Mouse (Mus musculus): ENCODE results near the gene Ajap1. TPM values are rescaled to one million over a fixed set of nuclear protein-coding genes. Genes with fewer than 3 reads are reported as not detected.
A peak's percentile ranks its signal among the peaks of the same experiment; 100 is the strongest.

Ajap1 gene
- polyA plus RNA-seq (2015; fragmentation: Nextera tagmentation; extraction: Ambion mirVana): 0.14 and 0.20 TPM in 2 replicates

DNA sequence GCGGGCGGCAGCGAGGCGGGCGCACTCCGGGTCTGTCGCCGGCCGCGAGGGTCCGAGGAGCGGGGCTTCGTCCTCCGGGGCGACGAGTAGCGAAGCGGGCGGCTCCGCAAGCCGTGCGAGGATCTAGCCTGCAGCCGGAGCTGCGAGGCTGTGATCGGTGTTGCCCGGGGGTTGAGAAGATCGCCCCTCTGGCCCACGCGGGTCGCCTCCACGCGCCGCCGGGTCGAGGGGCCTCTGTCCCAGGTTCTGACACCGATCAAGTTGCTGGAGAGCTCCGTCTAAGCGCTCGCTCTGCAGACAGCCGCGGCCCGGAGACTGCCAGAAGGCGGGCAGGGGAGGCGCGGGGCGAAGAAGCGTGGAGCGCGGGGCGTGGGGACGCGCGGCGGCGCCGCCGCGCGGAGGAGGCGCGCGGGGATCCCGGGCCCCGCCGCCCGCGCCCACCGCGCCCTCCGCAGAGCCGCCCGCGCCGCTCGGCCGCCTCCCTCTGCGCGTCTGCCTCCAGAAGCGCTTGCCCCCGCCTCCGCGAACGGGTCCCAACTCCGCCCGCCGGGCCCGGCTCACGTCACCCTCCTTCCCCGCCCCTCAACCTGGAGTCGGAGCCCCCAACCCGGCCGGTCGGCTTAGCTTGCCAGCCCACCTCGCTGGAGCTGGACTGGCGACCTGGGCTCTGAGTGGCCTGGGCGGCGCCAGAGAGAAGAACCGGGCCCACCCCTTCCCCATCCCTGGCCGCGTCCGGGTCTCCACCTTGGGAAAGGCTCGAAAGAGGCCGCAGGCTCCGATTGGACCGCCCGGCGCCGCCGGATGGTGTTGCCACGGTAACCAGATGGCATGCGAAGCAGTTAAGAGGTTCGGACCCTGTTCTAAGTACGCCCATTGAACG is at the start of gene Ajap1:
Gene Ajap1 (minus strand): TSS at position 353 of the 880 bp plus-strand sequence.
- 1% methylated on average over 106 of the region's 114 CpGs for WGBS (ENCODE audit: insufficient replicate concordance)
- H3K9ac ChIP-seq: no peak within 1 kb of the TSS
- H3K27ac ChIP-seq (replicated peaks): no peak within 1 kb of the TSS
- H3K36me3 ChIP-seq (replicated peaks): no peaks in the 10 kb centered on the region
- no peak for ATAC-seq (ENCODE audit: insufficient read depth)
- no peaks in the 10 kb centered on the region for H3K9me3 ChIP-seq (replicated peaks)
- peaks cover 74% of the 10 kb centered on the region for H3K27me3 ChIP-seq
- H3K4me1 ChIP-seq (replicated peaks): no peaks in the 10 kb centered on the region
- no peak within 1 kb of the TSS for H3K4me2 ChIP-seq
- H3K4me3 ChIP-seq (replicated peaks): no peak within 1 kb of the TSS

DNA sequence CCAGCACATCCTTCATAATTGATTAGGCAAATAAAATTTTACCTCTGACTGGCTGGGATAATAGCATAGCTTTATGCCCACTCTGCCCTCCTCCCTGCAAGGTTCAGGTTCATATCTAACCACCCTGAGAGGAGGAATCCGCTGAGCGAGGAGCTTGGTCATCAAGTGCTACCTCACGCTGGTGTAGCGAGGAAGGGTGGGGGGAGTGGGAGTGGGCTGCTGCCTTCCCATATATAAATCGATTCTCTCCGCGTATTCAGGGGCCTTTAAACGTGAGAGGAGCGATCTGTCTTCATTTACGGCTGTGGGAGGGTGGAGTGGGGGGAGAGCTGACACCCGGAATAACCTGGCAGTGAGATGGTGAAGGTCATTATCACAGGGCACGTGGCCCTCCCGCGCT is 47.9 kb upstream of the Ajap1 start:
- WGBS (ENCODE audit: insufficient replicate concordance): 52% methylated on average over 14 of the region's 14 CpGs
- 0 out of 2 replicates have a peak, but pooled peaks cover 2% of the 10 kb centered on the region for H3K9me3 ChIP-seq (replicated peaks)
- H3K4me1 ChIP-seq (replicated peaks): no peaks in the 10 kb centered on the region
- no peak overlapping the region for H3K4me2 ChIP-seq
- no peak for ATAC-seq (ENCODE audit: insufficient read depth)
- H3K27ac ChIP-seq (replicated peaks): no peak overlapping the region
- H3K27me3 ChIP-seq: no peaks in the 10 kb centered on the region
- H3K4me3 ChIP-seq (replicated peaks): no peak overlapping the region
- no peak overlapping the region for H3K9ac ChIP-seq
- H3K36me3 ChIP-seq (replicated peaks): no peaks in the 10 kb centered on the region

DNA sequence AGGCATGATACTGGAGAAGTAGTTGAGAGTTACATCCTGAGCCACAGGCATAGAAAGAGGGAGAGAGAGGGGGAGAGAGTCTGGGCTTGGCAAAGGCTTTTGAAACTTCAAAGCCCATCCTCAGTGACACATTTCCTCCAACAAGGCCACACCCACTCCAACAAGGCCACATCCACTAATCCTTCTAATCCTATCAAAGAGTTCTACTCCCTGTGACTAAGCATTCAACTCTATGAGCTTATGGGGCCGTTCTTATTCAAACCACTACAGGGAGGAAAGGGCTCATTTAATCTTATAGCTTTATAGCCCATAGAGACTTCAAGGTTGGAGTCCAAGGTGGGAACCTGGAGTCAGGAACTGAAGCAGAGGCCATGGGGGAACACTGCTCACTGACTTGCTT is 39.0 kb upstream of the Ajap1 start:
- Histone ChIP-seq H3K9me3 (replicated peaks) (0 out of 2 replicates have a peak, but pooled peaks cover 2% of the 10 kb centered on the region), H3K4me1 (replicated peaks) (no peaks in the 10 kb centered on the region), H3K4me2 (no peak overlapping the region), H3K36me3 (replicated peaks) (no peaks in the 10 kb centered on the region), H3K27ac (replicated peaks) (no peak overlapping the region), H3K9ac (no peak overlapping the region), H3K27me3 (no peaks in the 10 kb centered on the region), H3K4me3 (replicated peaks) (no peak overlapping the region)
- ATAC-seq (ENCODE audit: insufficient read depth): no peak
- WGBS (ENCODE audit: insufficient replicate concordance): 58% methylated on average over 1 of the region's 1 CpGs

DNA sequence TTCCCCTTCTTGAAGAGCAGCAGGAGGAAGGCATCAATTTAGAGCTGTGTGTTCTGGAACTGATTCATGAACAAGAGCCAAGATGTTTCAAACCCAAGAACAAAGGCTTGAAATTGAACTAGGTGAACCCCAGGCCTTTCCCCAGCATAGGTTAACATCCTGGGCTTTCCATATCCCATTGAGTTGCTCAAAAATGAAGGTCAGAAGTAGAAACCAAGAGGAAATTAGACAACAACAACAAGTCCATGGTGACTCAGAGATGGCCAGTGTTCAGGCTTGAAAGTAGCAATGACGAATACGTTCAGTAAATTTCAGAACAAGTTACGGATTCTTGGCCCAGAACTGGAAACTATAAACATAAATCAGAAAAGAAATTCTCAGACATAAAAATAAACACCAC is 37.3 kb upstream of the Ajap1 start:
- 63% methylated on average over 3 of the region's 3 CpGs for WGBS (ENCODE audit: insufficient replicate concordance)
- ATAC-seq (ENCODE audit: insufficient read depth): no peak

DNA sequence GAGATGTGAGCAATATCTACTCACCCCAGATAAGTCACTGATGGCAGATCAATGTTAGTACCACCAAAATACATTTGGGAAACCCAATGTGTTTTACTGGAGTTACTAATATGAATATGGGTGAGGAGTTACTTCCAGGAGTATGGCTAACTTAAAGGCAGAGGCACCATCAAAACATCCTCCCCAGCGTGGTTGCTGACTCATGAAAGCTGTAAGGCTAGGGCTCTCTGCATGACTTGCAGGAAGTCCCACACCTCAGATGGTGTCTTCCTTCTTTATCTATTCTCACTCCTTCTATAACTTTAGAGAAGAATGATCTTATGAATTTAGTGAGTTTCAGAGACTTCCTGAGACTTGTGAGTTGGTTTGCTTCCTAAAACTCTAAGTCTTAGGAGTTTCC is 36.7 kb upstream of the Ajap1 start:
- Histone ChIP-seq H3K9ac (no peak overlapping the region), H3K4me1 (replicated peaks) (no peaks in the 10 kb centered on the region), H3K4me2 (no peak overlapping the region), H3K27ac (replicated peaks) (no peak overlapping the region), H3K9me3 (replicated peaks) (no peaks in the 10 kb centered on the region), H3K27me3 (no peaks in the 10 kb centered on the region), H3K36me3 (replicated peaks) (no peaks in the 10 kb centered on the region), H3K4me3 (replicated peaks) (no peak overlapping the region)
- no peak for ATAC-seq (ENCODE audit: insufficient read depth)
- WGBS (ENCODE audit: insufficient replicate concordance): 50% methylated on average over 1 of the region's 1 CpGs

More for the DNA sequence above, 37.3 kb upstream of the Ajap1 start:
- Histone ChIP-seq H3K36me3 (replicated peaks) (no peaks in the 10 kb centered on the region), H3K4me2 (no peak overlapping the region), H3K27me3 (no peaks in the 10 kb centered on the region), H3K4me3 (replicated peaks) (no peak overlapping the region), H3K27ac (replicated peaks) (no peak overlapping the region), H3K9me3 (replicated peaks) (no peaks in the 10 kb centered on the region), H3K4me1 (replicated peaks) (no peaks in the 10 kb centered on the region), H3K9ac (no peak overlapping the region)

DNA sequence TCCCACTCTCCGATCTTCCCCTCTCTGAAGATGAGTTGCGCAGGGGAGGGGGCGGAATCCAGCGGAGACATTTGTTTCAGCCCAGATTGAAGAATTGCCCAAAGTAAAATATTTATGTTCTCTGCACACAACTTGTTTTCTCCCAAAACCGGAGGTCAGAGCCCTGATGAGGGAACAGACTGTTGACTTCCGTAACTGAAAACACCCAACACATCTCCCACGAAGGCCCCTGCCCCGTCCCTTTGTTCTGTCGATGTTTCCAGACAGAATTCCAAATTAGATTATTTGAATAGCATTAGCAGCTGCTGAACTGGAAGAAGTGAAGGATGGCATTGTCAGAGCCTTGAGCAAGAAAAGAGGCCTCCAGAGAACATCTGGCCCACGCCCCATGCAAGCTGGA is 33.2 kb upstream of the Ajap1 start:
- ATAC-seq (ENCODE audit: insufficient read depth): no peak
- Histone ChIP-seq H3K4me3 (replicated peaks) (no peak overlapping the region), H3K27me3 (no peaks in the 10 kb centered on the region), H3K4me1 (replicated peaks) (no peaks in the 10 kb centered on the region), H3K4me2 (no peak overlapping the region), H3K9ac (no peak overlapping the region), H3K9me3 (replicated peaks) (no peaks in the 10 kb centered on the region), H3K36me3 (replicated peaks) (no peaks in the 10 kb centered on the region), H3K27ac (replicated peaks) (no peak overlapping the region)
- WGBS (ENCODE audit: insufficient replicate concordance): 65% methylated on average over 10 of the region's 10 CpGs

DNA sequence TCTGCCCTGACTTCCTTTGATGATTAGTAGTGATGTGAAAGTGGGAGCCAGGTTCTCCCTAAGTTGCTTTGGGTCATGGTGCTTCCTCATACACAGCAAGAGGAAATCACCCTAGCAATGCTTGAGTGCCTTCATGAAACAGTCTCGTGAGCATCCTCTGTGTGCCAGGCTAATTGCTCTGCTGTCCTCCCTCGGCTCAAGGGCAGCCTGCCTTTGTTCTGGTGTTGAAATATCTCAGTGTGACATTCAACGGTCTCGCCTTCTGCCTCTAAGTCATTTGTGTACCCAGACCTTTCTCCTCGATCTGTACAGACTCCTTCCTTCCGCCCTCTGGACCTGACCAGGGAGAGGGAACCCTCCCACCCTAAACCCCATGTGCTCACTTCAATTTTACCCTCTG is 31.5 kb upstream of the Ajap1 start:
- 64% methylated on average over 6 of the region's 6 CpGs for WGBS (ENCODE audit: insufficient replicate concordance)
- no peaks in the 10 kb centered on the region for H3K36me3 ChIP-seq (replicated peaks)
- no peak overlapping the region for H3K9ac ChIP-seq

DNA sequence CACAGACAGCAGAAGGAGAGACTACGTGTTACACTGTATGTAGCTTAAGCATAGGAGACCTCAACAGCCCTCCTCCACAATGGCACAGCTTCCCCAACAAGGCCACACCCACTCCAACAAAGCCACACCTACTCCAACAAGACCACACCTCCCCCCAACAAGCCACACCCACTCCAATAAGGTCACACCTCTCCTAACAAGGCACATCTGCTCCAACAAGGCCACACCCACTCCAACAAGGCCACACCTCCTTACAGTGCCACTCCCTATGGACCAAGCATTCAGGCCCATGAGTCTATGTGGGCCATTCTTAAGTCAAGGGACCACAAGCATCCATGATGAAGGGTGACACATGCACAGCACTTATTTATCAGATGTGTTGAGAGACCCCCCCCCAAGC is 28.9 kb upstream of the Ajap1 start:
- no peak overlapping the region for H3K9ac ChIP-seq
- H3K4me3 ChIP-seq (replicated peaks): no peak overlapping the region
- no peak overlapping the region for H3K27ac ChIP-seq (replicated peaks)
- no peaks in the 10 kb centered on the region for H3K27me3 ChIP-seq
- no peak for ATAC-seq (ENCODE audit: insufficient read depth)
- 0 out of 2 replicates have a peak, but pooled peaks cover 7% of the 10 kb centered on the region for H3K9me3 ChIP-seq (replicated peaks)
- no peak overlapping the region for H3K4me2 ChIP-seq
- 78% methylated on average over 1 of the region's 1 CpGs for WGBS (ENCODE audit: insufficient replicate concordance)
- no peaks in the 10 kb centered on the region for H3K36me3 ChIP-seq (replicated peaks)
- no peaks in the 10 kb centered on the region for H3K4me1 ChIP-seq (replicated peaks)

More for the DNA sequence above, 31.5 kb upstream of the Ajap1 start:
- Histone ChIP-seq H3K4me1 (replicated peaks) (no peaks in the 10 kb centered on the region), H3K4me2 (no peak overlapping the region), H3K27ac (replicated peaks) (no peak overlapping the region), H3K4me3 (replicated peaks) (no peak overlapping the region), H3K9me3 (replicated peaks) (no peaks in the 10 kb centered on the region), H3K27me3 (no peaks in the 10 kb centered on the region)
- no peak for ATAC-seq (ENCODE audit: insufficient read depth)

DNA sequence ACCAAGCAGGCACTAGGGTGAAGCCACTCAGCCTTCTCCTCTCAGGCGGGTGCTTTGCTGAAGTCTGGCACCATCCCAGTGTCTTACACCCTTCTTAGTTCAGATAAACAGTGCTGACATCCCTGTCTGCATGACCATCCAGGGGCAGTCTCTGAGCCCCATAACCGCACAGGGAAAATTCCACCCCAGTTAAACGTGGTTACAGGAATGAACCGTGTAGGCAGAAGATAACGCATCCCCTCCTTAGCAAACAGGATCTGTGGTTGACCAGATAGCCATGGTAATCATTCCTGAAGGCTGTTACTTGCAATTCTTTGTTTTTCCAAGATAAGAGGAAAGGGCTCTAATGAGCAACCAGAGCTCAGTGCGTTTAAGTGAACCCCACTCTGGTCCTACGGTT is 19.3 kb upstream of the Ajap1 start:
- WGBS (ENCODE audit: insufficient replicate concordance): 31% methylated on average over 7 of the region's 7 CpGs
- no peaks in the 10 kb centered on the region for H3K36me3 ChIP-seq (replicated peaks)
- no peaks in the 10 kb centered on the region for H3K27me3 ChIP-seq
- 0 out of 2 replicates have a peak, but pooled peaks cover 3% of the 10 kb centered on the region for H3K9me3 ChIP-seq (replicated peaks)
- 0 out of 2 replicates have a peak overlapping the region, but pooled peaks have one; percentile 2 for H3K27ac ChIP-seq (replicated peaks)
- no peaks in the 10 kb centered on the region for H3K4me1 ChIP-seq (replicated peaks)
- peak; percentile 77 for ATAC-seq (ENCODE audit: insufficient read depth)
- H3K4me2 ChIP-seq: no peak overlapping the region
- no peak overlapping the region for H3K4me3 ChIP-seq (replicated peaks)
- H3K9ac ChIP-seq: no peak overlapping the region

DNA sequence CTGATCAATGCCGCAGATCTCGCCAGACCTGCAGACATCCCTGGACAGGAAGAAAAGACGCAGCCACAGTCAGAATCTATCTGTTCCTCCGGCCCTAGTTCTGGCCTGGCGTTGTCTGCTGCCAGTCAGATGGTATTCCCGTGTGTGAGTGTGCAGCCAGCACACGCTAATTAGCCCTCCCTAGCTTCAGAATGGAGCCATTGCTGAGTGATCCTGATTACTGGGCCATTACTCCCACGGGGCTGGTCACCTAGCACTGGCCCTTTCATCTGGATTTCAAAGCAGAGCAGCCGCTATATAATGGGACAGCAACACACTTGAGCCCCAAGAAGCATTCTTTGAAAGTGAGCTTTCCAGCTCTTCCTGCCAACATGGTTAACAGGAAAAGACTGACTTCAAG is 9.8 kb upstream of the Ajap1 start:
- no peak overlapping the region for H3K4me2 ChIP-seq
- H3K36me3 ChIP-seq (replicated peaks): no peaks in the 10 kb centered on the region
- H3K4me3 ChIP-seq (replicated peaks): no peak overlapping the region
- no peak for ATAC-seq (ENCODE audit: insufficient read depth)
- H3K9me3 ChIP-seq (replicated peaks): 0 out of 2 replicates have a peak, but pooled peaks cover 4% of the 10 kb centered on the region
- H3K4me1 ChIP-seq (replicated peaks): no peaks in the 10 kb centered on the region
- no peaks in the 10 kb centered on the region for H3K27me3 ChIP-seq
- 43% methylated on average over 9 of the region's 9 CpGs for WGBS (ENCODE audit: insufficient replicate concordance)
- H3K27ac ChIP-seq (replicated peaks): no peak overlapping the region
- no peak overlapping the region for H3K9ac ChIP-seq

DNA sequence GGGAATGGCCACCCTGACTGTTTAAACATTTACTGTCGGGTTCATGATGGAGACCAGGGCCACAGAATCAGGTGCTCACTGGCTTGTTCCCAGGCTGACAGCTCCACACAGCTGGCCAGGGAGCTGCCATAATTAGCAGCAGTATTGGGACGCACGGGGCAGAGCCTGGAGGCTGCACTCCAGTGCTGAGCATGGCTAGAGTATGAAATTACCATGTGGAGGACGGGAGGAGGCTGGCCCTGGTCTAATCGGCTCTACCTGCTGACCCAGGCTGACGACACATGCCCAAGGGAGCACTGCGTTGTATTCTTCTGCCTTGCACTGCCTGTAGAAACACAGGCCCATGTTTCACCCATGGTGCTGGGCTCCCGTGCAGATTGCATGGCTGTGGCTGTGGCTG is 6.5 kb upstream of the Ajap1 start:
- H3K27ac ChIP-seq (replicated peaks): no peak overlapping the region
- 66% methylated on average over 8 of the region's 8 CpGs for WGBS (ENCODE audit: insufficient replicate concordance)
- no peaks in the 10 kb centered on the region for H3K36me3 ChIP-seq (replicated peaks)
- 0 out of 2 replicates have a peak, but pooled peaks cover 4% of the 10 kb centered on the region for H3K9me3 ChIP-seq (replicated peaks)
- H3K9ac ChIP-seq: no peak overlapping the region
- no peak overlapping the region for H3K4me3 ChIP-seq (replicated peaks)
- H3K4me2 ChIP-seq: no peak overlapping the region
- no peak for ATAC-seq (ENCODE audit: insufficient read depth)
- H3K27me3 ChIP-seq: peaks cover 12% of the 10 kb centered on the region
- H3K4me1 ChIP-seq (replicated peaks): no peaks in the 10 kb centered on the region
